Mouse (Mus musculus): ENCODE data around the gene Nr4a1.

DNA sequence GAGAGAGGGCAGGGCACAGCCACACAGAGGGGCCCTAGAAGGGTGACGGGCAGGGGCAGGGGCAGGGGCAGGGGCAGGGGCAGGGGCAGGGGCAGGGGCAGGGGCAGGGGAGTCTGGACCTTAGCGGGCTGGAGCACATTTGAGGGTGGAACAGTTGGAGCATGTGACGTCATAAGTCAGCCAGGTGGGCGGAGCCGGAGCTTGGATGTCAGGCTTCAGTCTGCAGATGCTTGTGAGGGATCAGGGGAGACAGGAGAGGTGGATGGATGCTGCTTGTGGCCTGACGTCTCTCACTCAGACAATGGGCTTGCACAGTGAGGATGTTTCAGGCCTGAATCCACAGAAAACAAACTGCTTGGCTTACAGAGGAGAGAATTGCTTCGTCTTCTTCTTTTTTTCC is 44.5 kb downstream of the Nr4a1 start:
- no peak for TF ChIP-seq CTCF (conservative IDR thresholded peaks at IDR 0.05; ENCODE audit: insufficient read depth, insufficient read length, low read depth, low read length)
- TF ChIP-seq POLR2A (IDR thresholded peaks at IDR 0.05; ENCODE audit: low read depth, low read length), result no peak

Measured in kidney, adult 2 months (tissue).